Mouse (Mus musculus): ENCODE measurements around the gene Igsf9. TPM values are rescaled to one million over a fixed set of nuclear protein-coding genes. Genes with fewer than 3 reads are reported as not detected.

Gene Igsf9
- polyA plus RNA-seq, 1 experiment from 2014 or later = 109 TPM

- Histone ChIP-seq H3K4me3 (ENCODE audit: low read length) (no peak overlapping the region), H3K9me3 (ENCODE audit: control insufficient read depth, low read length) (no peaks in the 10 kb centered on the region), H3K36me3 (ENCODE audit: control insufficient read depth, insufficient read depth, low read length) (peaks cover 6% of the 10 kb centered on the region; the same call in 1 of the 2 replicates), H3K27ac (ENCODE audit: low read length) (0 out of 2 replicates have a peak overlapping the region, but pooled peaks have one; percentile 17), H3K9ac (ENCODE audit: low read depth, low read length) (0 out of 2 replicates have a peak overlapping the region, but pooled peaks have one; percentile 16), H3K27me3 (replicated peaks; ENCODE audit: control insufficient read depth, insufficient read depth, low read length) (no peaks in the 10 kb centered on the region), H3K4me1 (ENCODE audit: control insufficient read depth, insufficient read depth, low read length) (peaks cover 50% of the 10 kb centered on the region), H3K4me2 (ENCODE audit: low read depth, low read length) (peak overlapping the region; percentile 28)
- WGBS = 67% methylated on average over 4 of the region's 4 CpGs
- ATAC-seq = no peak
Measured at GRCm38 (mm10) chr1:172487859-172488258, 6.3 kb downstream of the Igsf9 start.

- Histone ChIP-seq H3K9ac (ENCODE audit: low read depth, low read length) (0 out of 2 replicates have a peak overlapping the region, but pooled peaks have one; percentile 16), H3K27me3 (replicated peaks; ENCODE audit: control insufficient read depth, insufficient read depth, low read length) (no peaks in the 10 kb centered on the region), H3K4me1 (ENCODE audit: control insufficient read depth, insufficient read depth, low read length) (peaks cover 43% of the 10 kb centered on the region), H3K36me3 (ENCODE audit: control insufficient read depth, insufficient read depth, low read length) (peaks cover 8% of the 10 kb centered on the region; the same call in 1 of the 2 replicates), H3K4me3 (ENCODE audit: low read length) (no peak overlapping the region), H3K9me3 (ENCODE audit: control insufficient read depth, low read length) (no peaks in the 10 kb centered on the region), H3K4me2 (ENCODE audit: low read depth, low read length) (peak overlapping the region; percentile 26), H3K27ac (ENCODE audit: low read length) (peak overlapping the region; percentile 66)
- peak; percentile 46 for ATAC-seq
- 56% methylated on average over 7 of the region's 7 CpGs for WGBS
Measured at GRCm38 (mm10) chr1:172488831-172489230, 7.2 kb downstream of the Igsf9 start.

GRCm38 (mm10) chr1:172489585-172490250, 8.1 kb downstream of the Igsf9 start:
- Histone ChIP-seq H3K9ac (ENCODE audit: low read depth, low read length) (peak overlapping the region; percentile 18), H3K4me1 (ENCODE audit: control insufficient read depth, insufficient read depth, low read length) (peaks cover 37% of the 10 kb centered on the region), H3K4me2 (ENCODE audit: low read depth, low read length) (peak overlapping the region; percentile 36), H3K36me3 (ENCODE audit: control insufficient read depth, insufficient read depth, low read length) (peaks cover 8% of the 10 kb centered on the region; the same call in 1 of the 2 replicates), H3K9me3 (ENCODE audit: control insufficient read depth, low read length) (no peaks in the 10 kb centered on the region), H3K27me3 (replicated peaks; ENCODE audit: control insufficient read depth, insufficient read depth, low read length) (no peaks in the 10 kb centered on the region), H3K27ac (ENCODE audit: low read length) (peak overlapping the region; percentile 12), H3K4me3 (ENCODE audit: low read length) (peak overlapping the region; percentile 15)
- WGBS = 42% methylated on average over 12 of the region's 12 CpGs
- ATAC-seq = peak; percentile 49

GRCm38 (mm10) chr1:172490261-172490661, 8.7 kb downstream of the Igsf9 start:
- Histone ChIP-seq H3K4me3 (ENCODE audit: low read length) (peak overlapping the region; percentile 15), H3K9ac (ENCODE audit: low read depth, low read length) (peak overlapping the region; percentile 18), H3K4me2 (ENCODE audit: low read depth, low read length) (peak overlapping the region; percentile 36), H3K36me3 (ENCODE audit: control insufficient read depth, insufficient read depth, low read length) (peaks cover 8% of the 10 kb centered on the region; the same call in 1 of the 2 replicates), H3K27me3 (replicated peaks; ENCODE audit: control insufficient read depth, insufficient read depth, low read length) (no peaks in the 10 kb centered on the region), H3K4me1 (ENCODE audit: control insufficient read depth, insufficient read depth, low read length) (peaks cover 35% of the 10 kb centered on the region), H3K9me3 (ENCODE audit: control insufficient read depth, low read length) (no peaks in the 10 kb centered on the region), H3K27ac (ENCODE audit: low read length) (no peak overlapping the region)
- ATAC-seq = peak; percentile 52
- 15% methylated on average over 10 of the region's 10 CpGs for WGBS

- Histone ChIP-seq H3K9me3 (ENCODE audit: control insufficient read depth, low read length) (no peaks in the 10 kb centered on the region), H3K36me3 (ENCODE audit: control insufficient read depth, insufficient read depth, low read length) (peaks cover 15% of the 10 kb centered on the region; the same call in 1 of the 2 replicates), H3K4me1 (ENCODE audit: control insufficient read depth, insufficient read depth, low read length) (peaks cover 23% of the 10 kb centered on the region), H3K27me3 (replicated peaks; ENCODE audit: control insufficient read depth, insufficient read depth, low read length) (no peaks in the 10 kb centered on the region), H3K27ac (ENCODE audit: low read length) (no peak overlapping the region), H3K9ac (ENCODE audit: low read depth, low read length) (no peak overlapping the region), H3K4me2 (ENCODE audit: low read depth, low read length) (no peak overlapping the region), H3K4me3 (ENCODE audit: low read length) (no peak overlapping the region)
- ATAC-seq = no peak
- 88% methylated on average over 8 of the region's 8 CpGs for WGBS
Measured at GRCm38 (mm10) chr1:172492047-172492446, 10.5 kb downstream of the Igsf9 start.

- no peak overlapping the region for H3K9ac ChIP-seq (ENCODE audit: low read depth, low read length)
Measured at GRCm38 (mm10) chr1:172493516-172493915, 11.9 kb downstream of the Igsf9 start.

GRCm38 (mm10) chr1:172496030-172496429, 14.4 kb downstream of the Igsf9 start:
- Histone ChIP-seq H3K4me1 (ENCODE audit: control insufficient read depth, insufficient read depth, low read length) (peaks cover 4% of the 10 kb centered on the region; the same call in 1 of the 2 replicates), H3K27ac (ENCODE audit: low read length) (no peak overlapping the region), H3K9me3 (ENCODE audit: control insufficient read depth, low read length) (no peaks in the 10 kb centered on the region), H3K4me3 (ENCODE audit: low read length) (no peak overlapping the region), H3K27me3 (replicated peaks; ENCODE audit: control insufficient read depth, insufficient read depth, low read length) (no peaks in the 10 kb centered on the region), H3K9ac (ENCODE audit: low read depth, low read length) (no peak overlapping the region), H3K4me2 (ENCODE audit: low read depth, low read length) (no peak overlapping the region), H3K36me3 (ENCODE audit: control insufficient read depth, insufficient read depth, low read length) (peaks cover 15% of the 10 kb centered on the region; the same call in 1 of the 2 replicates)
- 78% methylated on average over 17 of the region's 17 CpGs for WGBS
- ATAC-seq = no peak

More at GRCm38 (mm10) chr1:172493516-172493915, 11.9 kb downstream of the Igsf9 start:
- ATAC-seq = no peak
- Histone ChIP-seq H3K4me1 (ENCODE audit: control insufficient read depth, insufficient read depth, low read length) (peaks cover 12% of the 10 kb centered on the region), H3K4me3 (ENCODE audit: low read length) (no peak overlapping the region), H3K27ac (ENCODE audit: low read length) (no peak overlapping the region), H3K4me2 (ENCODE audit: low read depth, low read length) (no peak overlapping the region), H3K9me3 (ENCODE audit: control insufficient read depth, low read length) (no peaks in the 10 kb centered on the region), H3K27me3 (replicated peaks; ENCODE audit: control insufficient read depth, insufficient read depth, low read length) (no peaks in the 10 kb centered on the region), H3K36me3 (ENCODE audit: control insufficient read depth, insufficient read depth, low read length) (peaks cover 15% of the 10 kb centered on the region; the same call in 1 of the 2 replicates)
- WGBS = 55% methylated on average over 6 of the region's 6 CpGs

GRCm38 (mm10) chr1:172497428-172497827, 15.8 kb downstream of the Igsf9 start:
- WGBS = 78% methylated on average over 10 of the region's 10 CpGs
- no peak for ATAC-seq
- H3K4me2 ChIP-seq (ENCODE audit: low read depth, low read length) = no peak overlapping the region
- H3K9me3 ChIP-seq (ENCODE audit: control insufficient read depth, low read length) = no peaks in the 10 kb centered on the region
- H3K27me3 ChIP-seq (replicated peaks; ENCODE audit: control insufficient read depth, insufficient read depth, low read length) = no peaks in the 10 kb centered on the region
- H3K27ac ChIP-seq (ENCODE audit: low read length) = no peak overlapping the region; the same call in 1 of the 2 replicates
- no peak overlapping the region for H3K9ac ChIP-seq (ENCODE audit: low read depth, low read length)
- no peak overlapping the region for H3K4me3 ChIP-seq (ENCODE audit: low read length)
- peaks cover 10% of the 10 kb centered on the region; the same call in 1 of the 2 replicates for H3K36me3 ChIP-seq (ENCODE audit: control insufficient read depth, insufficient read depth, low read length)
- H3K4me1 ChIP-seq (ENCODE audit: control insufficient read depth, insufficient read depth, low read length) = peaks cover 11% of the 10 kb centered on the region

GRCm38 (mm10) chr1:172499765-172500441, 18.3 kb downstream of the Igsf9 start, which contains the start of gene Tagln2:
Gene Tagln2, plus strand, starts transcription at chr1:172500047.
- peak; percentile 77 for ATAC-seq
- peak within 1 kb of the TSS; percentile 64 for H3K4me2 ChIP-seq (ENCODE audit: low read depth, low read length)
- no peaks in the 10 kb centered on the region for H3K27me3 ChIP-seq (replicated peaks; ENCODE audit: control insufficient read depth, insufficient read depth, low read length)
- WGBS = 3% methylated on average over 30 of the region's 30 CpGs
- H3K9me3 ChIP-seq (ENCODE audit: control insufficient read depth, low read length) = no peaks in the 10 kb centered on the region
- peak within 1 kb of the TSS; percentile 79 for H3K4me3 ChIP-seq (ENCODE audit: low read length)
- H3K4me1 ChIP-seq (ENCODE audit: control insufficient read depth, insufficient read depth, low read length) = peaks cover 31% of the 10 kb centered on the region
- peaks cover 8% of the 10 kb centered on the region; the same call in 1 of the 2 replicates for H3K36me3 ChIP-seq (ENCODE audit: control insufficient read depth, insufficient read depth, low read length)
- H3K27ac ChIP-seq (ENCODE audit: low read length) = peak within 1 kb of the TSS; percentile 93
- peak within 1 kb of the TSS; percentile 86 for H3K9ac ChIP-seq (ENCODE audit: low read depth, low read length)

Data from intestine, embryonic 16.5 days (tissue).